Mouse (Mus musculus) testis, adult 2 months (tissue): ENCODE data around the gene Tsc2.

Experiments
- CTCF ChIP-seq: fragments of 200-500 bp; IDR thresholded peaks from 2 replicates; pipeline ENCODE4 v1.5.1; 2012; ENCODE audit warnings: low read depth, mild to moderate bottlenecking, inconsistent platforms, low read length, moderate library complexity; ENCODE audit not compliant: control insufficient read depth, insufficient read depth, insufficient replicate concordance
- POLR2A ChIP-seq: fragments of 200-500 bp; IDR thresholded peaks from 2 replicates; pipeline ENCODE4 v1.6.1; 2012; ENCODE audit warnings: low read depth, mild to moderate bottlenecking, inconsistent platforms, low read length, moderate library complexity; ENCODE audit not compliant: control insufficient read depth

DNA sequence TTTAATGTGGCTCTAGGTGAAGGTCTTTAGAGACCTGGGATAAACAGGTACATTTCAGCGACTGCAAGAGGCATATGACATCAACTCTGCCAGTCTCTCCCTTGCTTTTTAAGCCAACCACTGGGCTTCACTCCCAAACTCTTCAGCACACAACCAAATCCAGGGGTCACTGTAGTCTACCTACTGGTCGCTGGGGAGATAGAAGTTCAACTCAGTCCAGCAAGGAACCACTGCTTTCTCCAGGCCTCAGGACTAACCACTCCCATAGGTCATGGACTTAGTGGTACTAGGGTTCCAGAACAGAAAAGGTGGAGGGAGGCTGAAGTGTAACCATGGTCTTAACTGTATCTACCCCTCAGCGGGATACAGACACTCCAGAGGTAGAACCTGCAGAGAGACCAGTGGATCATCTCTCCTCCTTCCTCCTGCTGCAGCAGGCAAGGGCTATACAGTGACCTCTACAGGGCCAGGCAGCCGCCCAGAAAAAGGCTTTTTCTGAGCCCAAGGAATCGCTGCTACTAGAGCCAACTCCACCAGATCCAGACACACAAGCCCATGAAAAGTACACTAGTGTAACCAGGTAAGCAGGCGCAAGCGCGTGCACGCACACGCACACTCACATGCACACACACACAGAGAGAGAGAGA lies 16.4 kb upstream of the Tsc2 start:
- TF ChIP-seq POLR2A (no peak), CTCF (no peak)
